Mouse (Mus musculus): ENCODE results near the gene Slc35b4. TPM values are rescaled to one million over a fixed set of nuclear protein-coding genes. Genes with fewer than 3 reads are reported as not detected.

Gene Slc35b4
- polyA plus RNA-seq, 2 experiments: 37.3 to 47.7 TPM

GRCm38 (mm10) chr6:34160816-34161310, 16.0 kb downstream of the Slc35b4 start:
- no peak overlapping the region for H3K4me2 ChIP-seq (replicated peaks; ENCODE audit: low read depth, low read length, severe bottlenecking)
- peaks cover 82% of the 10 kb centered on the region for H3K36me3 ChIP-seq (ENCODE audit: control insufficient read depth, insufficient read depth, low read length)
- H3K27ac ChIP-seq (replicated peaks; ENCODE audit: low read depth, low read length): no peak overlapping the region
- H3K4me1 ChIP-seq (ENCODE audit: control insufficient read depth, insufficient read depth, low read length): peaks cover 8% of the 10 kb centered on the region; the same call in 1 of the 2 replicates
- no peaks in the 10 kb centered on the region for H3K27me3 ChIP-seq (ENCODE audit: control insufficient read depth, insufficient read depth, low read length)
- no peak for DNase-seq (ENCODE audit: low spot score)
- ATAC-seq (ENCODE audit: low FRiP score, low read depth): no peak
- no peaks in the 10 kb centered on the region for H3K9me3 ChIP-seq (ENCODE audit: control insufficient read depth, low read length)
- no peak overlapping the region for H3K9ac ChIP-seq (ENCODE audit: low read depth, low read length, severe bottlenecking)
- TF ChIP-seq POLR2A (IDR thresholded peaks at IDR 0.05; ENCODE audit: borderline replicate concordance, extremely low read depth, insufficient read depth, insufficient read length): no peak
- WGBS: 89% methylated on average over 7 of the region's 7 CpGs
- H3K4me3 ChIP-seq (replicated peaks; ENCODE audit: low read length): no peak overlapping the region

DNA sequence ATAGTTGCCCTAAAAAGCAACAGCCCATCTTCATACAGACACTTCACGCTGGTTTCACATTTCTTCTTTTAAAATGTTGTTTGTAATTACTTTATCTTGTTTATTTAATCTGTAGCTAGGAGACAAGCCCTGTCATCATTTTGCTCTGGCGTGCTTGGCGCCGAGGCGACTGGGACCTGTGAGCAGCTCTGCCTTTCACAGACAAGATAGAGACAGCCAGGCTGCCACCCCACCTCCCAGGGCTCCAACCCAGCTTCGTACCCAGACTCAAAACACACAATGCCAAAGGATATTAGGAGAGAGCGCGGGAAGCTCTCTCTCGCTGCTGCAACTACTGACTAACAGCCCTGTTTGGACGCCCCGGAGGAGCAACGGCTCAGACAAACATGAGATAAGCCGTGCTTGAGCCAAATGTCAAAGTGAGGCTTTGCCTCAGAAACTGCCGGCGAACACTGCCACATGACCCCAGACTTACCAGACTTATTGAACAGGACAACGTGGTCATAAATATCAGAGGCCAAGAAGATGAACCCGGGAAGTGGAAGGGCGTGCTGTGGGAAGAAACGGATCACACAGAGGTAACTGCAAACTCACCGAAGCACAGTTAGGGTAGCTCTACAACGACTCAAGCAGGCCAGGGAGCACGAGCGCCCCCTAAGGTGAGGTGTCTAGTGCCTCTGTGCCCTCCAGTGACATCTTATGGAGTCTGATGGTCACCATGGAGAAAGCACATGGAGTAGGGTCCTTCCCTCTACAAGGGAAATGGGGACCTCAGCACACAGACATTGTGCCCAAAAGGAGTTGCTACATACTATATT, 16.7 kb downstream of the Slc35b4 start:
- no peak for DNase-seq (ENCODE audit: low spot score)
- peaks cover 75% of the 10 kb centered on the region for H3K36me3 ChIP-seq (ENCODE audit: control insufficient read depth, insufficient read depth, low read length)
- no peak for TF ChIP-seq POLR2A (IDR thresholded peaks at IDR 0.05; ENCODE audit: borderline replicate concordance, extremely low read depth, insufficient read depth, insufficient read length)
- no peak overlapping the region for H3K4me2 ChIP-seq (replicated peaks; ENCODE audit: low read depth, low read length, severe bottlenecking)
- H3K9me3 ChIP-seq (ENCODE audit: control insufficient read depth, low read length): no peaks in the 10 kb centered on the region
- 90% methylated on average over 23 of the region's 23 CpGs for WGBS
- H3K27me3 ChIP-seq (ENCODE audit: control insufficient read depth, insufficient read depth, low read length): no peaks in the 10 kb centered on the region
- no peak for ATAC-seq (ENCODE audit: low FRiP score, low read depth)
- no peak overlapping the region for H3K9ac ChIP-seq (ENCODE audit: low read depth, low read length, severe bottlenecking)
- H3K4me3 ChIP-seq (replicated peaks; ENCODE audit: low read length): no peak overlapping the region
- H3K27ac ChIP-seq (replicated peaks; ENCODE audit: low read depth, low read length): no peak overlapping the region
- peaks cover 10% of the 10 kb centered on the region; the same call in 1 of the 2 replicates for H3K4me1 ChIP-seq (ENCODE audit: control insufficient read depth, insufficient read depth, low read length)

DNA sequence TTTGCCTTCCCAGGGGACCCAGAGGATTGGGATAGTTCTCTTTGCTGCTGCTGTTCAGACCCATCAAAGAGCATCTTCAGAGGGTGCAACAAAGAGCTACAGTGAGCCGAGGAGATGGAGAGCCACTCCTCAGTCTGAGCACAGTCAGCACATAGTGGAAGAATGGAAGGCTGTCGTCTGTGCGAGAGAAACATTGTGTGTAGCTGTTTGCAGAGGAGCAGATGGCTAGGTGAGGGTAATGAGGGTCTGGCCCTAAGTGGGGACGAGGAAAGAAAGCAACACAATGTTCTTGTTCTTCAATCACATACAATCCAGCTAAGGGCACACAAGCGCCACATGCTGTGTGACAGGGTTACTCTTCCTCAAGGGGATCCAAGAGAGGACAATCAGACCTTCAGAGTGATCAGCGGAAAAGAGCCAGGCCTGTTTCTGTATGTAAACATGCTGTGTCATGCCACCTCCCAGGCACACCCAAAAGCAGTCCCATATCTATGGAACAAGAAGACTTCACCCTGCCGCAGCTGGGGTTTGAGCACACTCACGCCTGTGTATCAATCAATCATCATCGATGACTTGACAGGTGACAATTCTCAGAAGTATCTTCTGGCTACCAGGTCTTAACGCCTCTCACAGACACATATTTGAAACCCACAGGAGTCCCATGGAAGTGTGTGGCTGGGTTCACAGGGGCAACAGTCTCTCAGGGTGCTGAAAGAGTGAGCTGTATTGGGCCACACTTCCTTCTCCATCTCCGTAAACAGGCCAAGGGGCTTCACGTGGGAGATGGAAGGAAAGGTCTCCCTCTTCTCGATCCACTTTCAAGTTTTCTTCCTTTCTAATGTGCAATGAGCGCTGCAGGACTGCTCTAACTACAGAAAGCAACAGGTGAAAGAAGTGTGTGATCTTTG, 19.8 kb downstream of the Slc35b4 start:
- Histone ChIP-seq H3K4me2 (replicated peaks; ENCODE audit: low read depth, low read length, severe bottlenecking) (no peak overlapping the region), H3K36me3 (ENCODE audit: control insufficient read depth, insufficient read depth, low read length) (peaks cover 54% of the 10 kb centered on the region), H3K27ac (replicated peaks; ENCODE audit: low read depth, low read length) (no peak overlapping the region), H3K9me3 (ENCODE audit: control insufficient read depth, low read length) (no peaks in the 10 kb centered on the region), H3K4me1 (ENCODE audit: control insufficient read depth, insufficient read depth, low read length) (peaks cover 34% of the 10 kb centered on the region), H3K27me3 (ENCODE audit: control insufficient read depth, insufficient read depth, low read length) (no peaks in the 10 kb centered on the region), H3K9ac (ENCODE audit: low read depth, low read length, severe bottlenecking) (no peak overlapping the region), H3K4me3 (replicated peaks; ENCODE audit: low read length) (no peak overlapping the region)
- DNase-seq (ENCODE audit: low spot score) (no peak), ATAC-seq (ENCODE audit: low FRiP score, low read depth) (no peak)
- WGBS: 77% methylated on average over 14 of the region's 14 CpGs
- no peak for TF ChIP-seq POLR2A (IDR thresholded peaks at IDR 0.05; ENCODE audit: borderline replicate concordance, extremely low read depth, insufficient read depth, insufficient read length)

- Histone ChIP-seq H3K9me3 (ENCODE audit: control insufficient read depth, low read length) (no peaks in the 10 kb centered on the region), H3K27ac (replicated peaks; ENCODE audit: low read depth, low read length) (no peak overlapping the region), H3K9ac (ENCODE audit: low read depth, low read length, severe bottlenecking) (no peak overlapping the region), H3K4me2 (replicated peaks; ENCODE audit: low read depth, low read length, severe bottlenecking) (no peak overlapping the region), H3K4me3 (replicated peaks; ENCODE audit: low read length) (no peak overlapping the region), H3K27me3 (ENCODE audit: control insufficient read depth, insufficient read depth, low read length) (no peaks in the 10 kb centered on the region), H3K4me1 (ENCODE audit: control insufficient read depth, insufficient read depth, low read length) (peaks cover 34% of the 10 kb centered on the region), H3K36me3 (ENCODE audit: control insufficient read depth, insufficient read depth, low read length) (peaks cover 46% of the 10 kb centered on the region)
- no peak for DNase-seq (ENCODE audit: low spot score)
- WGBS: 48% methylated on average over 5 of the region's 5 CpGs
- ATAC-seq (ENCODE audit: low FRiP score, low read depth): no peak
- TF ChIP-seq POLR2A (IDR thresholded peaks at IDR 0.05; ENCODE audit: borderline replicate concordance, extremely low read depth, insufficient read depth, insufficient read length): no peak
Measured at GRCm38 (mm10) chr6:34156057-34156456, 20.9 kb downstream of the Slc35b4 start.

DNA sequence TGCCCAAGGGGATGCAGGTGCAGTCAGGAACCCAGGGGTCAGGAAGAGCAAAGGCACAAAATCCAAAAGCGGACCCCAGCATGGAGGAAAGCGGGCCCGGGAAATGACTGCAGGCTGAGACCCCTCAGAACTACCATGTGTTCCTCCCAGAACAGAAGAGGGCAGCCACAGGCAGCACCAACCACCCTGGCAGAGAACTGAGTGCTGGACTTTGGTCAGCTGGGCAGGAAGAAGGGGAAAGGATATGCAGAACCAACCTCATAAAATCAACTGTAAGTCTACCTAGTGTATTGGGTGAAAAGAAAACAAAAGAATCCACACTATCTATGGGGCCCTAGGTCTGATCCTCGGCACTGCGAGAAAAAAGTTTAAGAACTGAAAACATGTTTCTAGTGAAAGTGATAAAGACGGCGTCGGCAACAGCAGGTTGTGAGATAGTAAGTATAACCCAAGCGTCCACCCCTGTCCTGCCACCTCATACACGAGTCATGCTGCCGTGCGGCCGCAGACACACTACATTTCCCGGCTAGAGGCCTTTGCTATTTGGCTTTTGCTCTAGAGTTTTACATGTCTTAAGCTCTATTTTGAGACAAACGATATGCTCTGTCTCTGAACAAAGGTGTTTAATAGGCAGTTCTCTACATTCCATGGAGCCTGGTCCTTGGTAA, 21.6 kb downstream of the Slc35b4 start:
- Histone ChIP-seq H3K4me1 (ENCODE audit: control insufficient read depth, insufficient read depth, low read length) (peaks cover 34% of the 10 kb centered on the region), H3K4me2 (replicated peaks; ENCODE audit: low read depth, low read length, severe bottlenecking) (no peak overlapping the region), H3K36me3 (ENCODE audit: control insufficient read depth, insufficient read depth, low read length) (peaks cover 38% of the 10 kb centered on the region), H3K27me3 (ENCODE audit: control insufficient read depth, insufficient read depth, low read length) (no peaks in the 10 kb centered on the region), H3K9me3 (ENCODE audit: control insufficient read depth, low read length) (no peaks in the 10 kb centered on the region), H3K9ac (ENCODE audit: low read depth, low read length, severe bottlenecking) (no peak overlapping the region), H3K27ac (replicated peaks; ENCODE audit: low read depth, low read length) (no peak overlapping the region), H3K4me3 (replicated peaks; ENCODE audit: low read length) (no peak overlapping the region)
- TF ChIP-seq POLR2A (IDR thresholded peaks at IDR 0.05; ENCODE audit: borderline replicate concordance, extremely low read depth, insufficient read depth, insufficient read length): no peak
- 88% methylated on average over 15 of the region's 15 CpGs for WGBS
- DNase-seq (ENCODE audit: low spot score) (no peak), ATAC-seq (ENCODE audit: low FRiP score, low read depth) (no peak)
